Comparison of ENCODE assay signal across 9 mouse cellular contexts in the genomic region with DNA sequence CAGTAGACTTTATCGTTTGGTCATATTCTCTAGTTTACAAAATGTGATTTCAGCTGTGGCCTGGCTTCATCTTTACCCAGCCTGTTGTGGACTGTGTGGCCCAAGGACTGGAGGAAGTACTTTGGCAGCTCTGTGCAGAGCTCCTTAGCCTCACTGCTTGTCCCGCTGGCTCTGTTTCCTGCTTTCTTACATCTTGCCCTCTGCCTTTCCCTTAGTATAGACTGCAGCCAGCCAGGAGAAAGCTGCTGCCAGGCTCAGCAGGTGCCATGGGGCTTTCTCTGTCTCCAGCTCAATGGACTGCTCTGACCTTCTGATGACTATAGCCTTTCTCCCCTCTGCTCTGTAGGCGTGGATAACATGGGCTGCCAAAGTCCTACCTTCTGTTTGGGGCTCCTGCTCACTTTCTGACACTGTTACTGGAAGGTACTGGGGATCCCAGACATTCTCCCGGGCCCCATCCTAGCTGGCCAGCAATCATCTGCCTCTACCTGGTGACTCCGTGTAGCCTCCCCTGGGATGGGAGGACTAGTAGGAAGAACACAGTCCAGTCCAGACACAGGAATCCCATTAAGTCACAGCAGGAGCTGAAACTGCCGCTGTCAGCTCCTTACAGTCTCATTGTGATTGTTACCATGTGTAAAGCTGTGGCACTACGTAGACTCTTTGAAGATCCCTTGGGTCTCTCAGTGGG.
A peak's percentile ranks its signal among the peaks of the same experiment; 100 is the strongest.
DNase-seq lines count a peak whose midpoint lies in the region; ATAC-seq and TF ChIP-seq lines count a peak whose summit lies in the region.
"Had no signal": no experiment of that assay in that cellular context is flagged by ENCODE, and none has a peak within 500 bp of the region (broad histone marks: within the 10 kb centered on the region; RNA-seq: fewer than 3 reads in every experiment).

No protein-coding gene starts in this region.

- TF ChIP-seq CTCF in heart, postnatal 0 days (IDR thresholded peaks at IDR 0.05; ENCODE audit: low read depth) = no peak

- peak overlapping the region; percentile 78; the same call in 1 of the 2 replicates for H3K27ac ChIP-seq in kidney, embryonic 16.5 days (ENCODE audit: low read length)
- H3K27ac ChIP-seq in heart, postnatal 0 days (ENCODE audit: low read depth) = peak overlapping the region; percentile 86
- 0 out of 2 replicates have a peak overlapping the region, but pooled peaks have one; percentile 21 for H3K27ac ChIP-seq in midbrain, embryonic 14.5 days (replicated peaks; ENCODE audit: low read depth, low read length)

- no peaks in the 10 kb centered on the region for H3K9me3 ChIP-seq in kidney, embryonic 16.5 days (ENCODE audit: low read length)
- H3K9me3 ChIP-seq in heart, postnatal 0 days (replicated peaks; ENCODE audit: control insufficient read depth, low read length) = no peaks in the 10 kb centered on the region
- H3K9me3 ChIP-seq in midbrain, embryonic 14.5 days (ENCODE audit: control insufficient read depth, low read length) = no peaks in the 10 kb centered on the region

- 82% methylated on average over 7 of the region's 7 CpGs for WGBS in kidney, embryonic 16.5 days
- WGBS in heart, postnatal 0 days = 80% methylated on average over 7 of the region's 7 CpGs
- WGBS in midbrain, embryonic 14.5 days = 65% methylated on average over 7 of the region's 7 CpGs

- no peak for ATAC-seq in kidney, embryonic 16.5 days (ENCODE audit: low FRiP score, low TSS enrichment)
- no peak for ATAC-seq in heart, postnatal 0 days (ENCODE audit: insufficient read depth, low read depth)
- ATAC-seq in midbrain, embryonic 14.5 days (ENCODE audit: low FRiP score, low TSS enrichment) = no peak

- peaks cover 19% of the 10 kb centered on the region for H3K36me3 ChIP-seq in kidney, embryonic 16.5 days (ENCODE audit: insufficient read depth, low read length)
- H3K36me3 ChIP-seq in heart, postnatal 0 days (replicated peaks; ENCODE audit: control insufficient read depth, insufficient read depth, low read length) = peaks cover 17% of the 10 kb centered on the region
- H3K36me3 ChIP-seq in midbrain, embryonic 14.5 days (ENCODE audit: control insufficient read depth, insufficient read depth, low read length) = 0 out of 2 replicates have a peak, but pooled peaks cover 2% of the 10 kb centered on the region

- no peak overlapping the region for H3K4me2 ChIP-seq in kidney, embryonic 16.5 days (replicated peaks; ENCODE audit: low read depth, low read length)
- H3K4me2 ChIP-seq in heart, postnatal 0 days (ENCODE audit: low read depth, low read length) = no peak overlapping the region
- H3K4me2 ChIP-seq in midbrain, embryonic 14.5 days (ENCODE audit: low read length) = no peak overlapping the region

- TF ChIP-seq EP300 in heart, postnatal 0 days (IDR thresholded peaks at IDR 0.05; ENCODE audit: low read depth) = no peak

- H3K9ac ChIP-seq in kidney, embryonic 16.5 days (replicated peaks; ENCODE audit: low read length) = no peak overlapping the region
- no peak overlapping the region for H3K9ac ChIP-seq in heart, postnatal 0 days (replicated peaks; ENCODE audit: low read depth, low read length)
- H3K9ac ChIP-seq in midbrain, embryonic 14.5 days (replicated peaks; ENCODE audit: low read length) = no peak overlapping the region

- no peaks in the 10 kb centered on the region for H3K27me3 ChIP-seq in kidney, embryonic 16.5 days (ENCODE audit: insufficient read depth, low read length)
- H3K27me3 ChIP-seq in heart, postnatal 0 days (ENCODE audit: control insufficient read depth, insufficient read depth, low read length) = no peaks in the 10 kb centered on the region
- H3K27me3 ChIP-seq in midbrain, embryonic 14.5 days (ENCODE audit: control insufficient read depth, insufficient read depth, low read length) = no peaks in the 10 kb centered on the region

- no peak overlapping the region for H3K4me3 ChIP-seq in kidney, embryonic 16.5 days (ENCODE audit: low read length)
- no peak overlapping the region for H3K4me3 ChIP-seq in heart, postnatal 0 days (ENCODE audit: low read depth, low read length)
- H3K4me3 ChIP-seq in midbrain, embryonic 14.5 days (replicated peaks; ENCODE audit: low read depth, low read length) = no peak overlapping the region

- peak; percentile 18 for DNase-seq in adrenal gland, adult 2 months
- DNase-seq in adrenal gland, postnatal 25 days = no peak
- DNase-seq in kidney, adult 18-20 months = no peak
- DNase-seq in heart, postnatal 0 days (ENCODE audit: low spot score) = no peak
- no peak for DNase-seq in midbrain, embryonic 14.5 days
- DNase-seq in spleen, postnatal 36 days (ENCODE audit: low spot score in 2 of 2) = no peak
- no peak for DNase-seq in thymus, postnatal 14 days
- DNase-seq: thymus, postnatal 25 days had no signal

- H3K4me1 ChIP-seq in kidney, embryonic 16.5 days (ENCODE audit: insufficient read depth, low read length) = peaks cover 17% of the 10 kb centered on the region
- H3K4me1 ChIP-seq in heart, postnatal 0 days (ENCODE audit: control insufficient read depth, insufficient read depth) = peaks cover 29% of the 10 kb centered on the region
- peaks cover 10% of the 10 kb centered on the region for H3K4me1 ChIP-seq in midbrain, embryonic 14.5 days (ENCODE audit: control insufficient read depth, insufficient read depth, low read length)

Comparison
In these comparisons a context has a peak if more than half of its experiments do, and no peak if none do; other contexts are left out.
1. H3K27ac ChIP-seq: peak in every context shown above with its lines; median percentile 86 in heart, postnatal 0 days; 78 in kidney, embryonic 16.5 days; 21 in midbrain, embryonic 14.5 days.